In the genomic region with DNA sequence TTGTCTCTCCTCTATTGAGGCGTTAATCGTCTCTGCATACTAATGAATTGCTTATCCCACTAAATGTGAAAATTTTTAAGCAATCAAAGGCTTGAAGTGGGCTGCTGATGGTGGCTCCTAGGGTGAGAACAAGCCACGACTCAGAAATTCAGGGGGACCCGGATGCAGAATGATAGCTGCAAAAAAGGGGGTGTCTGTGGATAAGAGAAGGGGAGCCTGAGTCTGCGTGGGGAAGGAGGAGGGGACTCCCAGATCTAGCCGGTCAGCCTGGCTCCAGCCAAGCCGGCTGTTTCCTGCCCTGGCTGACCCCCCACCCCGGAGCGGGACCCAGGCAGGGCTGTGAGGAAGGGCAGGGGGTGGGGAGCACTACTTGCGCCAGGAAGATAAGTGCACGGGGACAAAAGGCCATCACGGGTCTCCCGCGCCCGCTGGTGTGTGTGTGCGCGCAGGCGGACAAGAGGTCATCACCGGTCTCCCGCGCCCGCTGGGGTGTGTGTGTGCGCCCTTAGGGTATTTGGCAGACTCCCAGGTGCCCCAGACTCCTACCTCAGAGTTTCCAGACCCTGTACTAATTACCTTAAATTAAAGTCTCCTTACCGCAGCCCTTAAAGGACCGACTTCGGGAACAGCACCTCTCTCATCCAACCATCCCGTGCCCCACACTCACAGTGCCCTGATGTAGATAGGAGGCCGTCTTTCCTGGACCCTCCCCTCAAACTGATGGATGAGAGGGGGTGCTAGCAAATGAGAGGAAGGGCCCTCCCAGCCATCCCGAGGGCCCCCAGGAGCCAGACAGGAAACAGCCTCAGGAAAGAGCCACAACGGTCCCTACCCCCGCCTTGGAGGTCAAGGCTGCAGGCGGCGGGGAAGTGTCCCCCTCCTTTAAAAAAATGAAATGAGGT, we compare ENCODE assay signal across 7 mouse cellular contexts. TPM values are rescaled to one million over a fixed set of nuclear protein-coding genes. Genes with fewer than 3 reads are reported as not detected.
DNase-seq lines count a peak whose midpoint lies in the region; ATAC-seq and TF ChIP-seq lines count a peak whose summit lies in the region.

No protein-coding gene starts in this region.

- intact Hi-C loops in gastrocnemius, adult 2 months (cut with DNase I): loop anchor here (10.0 kb wide), 1 partner anchor 436 kb away; a partner anchor contains a TSS

- peaks cover 8% of the 10 kb centered on the region for H3K79me2 ChIP-seq in liver, adult 2 months (ENCODE audit: control insufficient read depth, insufficient read depth, low read length)

- 0 out of 2 replicates have a peak, but pooled peaks have one; percentile 17 for TF ChIP-seq POLR2A in liver, adult 2 months (IDR thresholded peaks at IDR 0.05; ENCODE audit: extremely low read depth, insufficient read depth, low read length)

- WGBS in hindbrain, embryonic 15.5 days: under 1% methylated on average over 33 of the region's 33 CpGs
- WGBS in liver, adult 2 months: under 1% methylated on average over 33 of the region's 33 CpGs

- DNase-seq in embryo, embryonic 10 days (ENCODE audit: low spot score): peak; percentile 72
- DNase-seq in gastrocnemius, adult 2 months: peak; percentile 74
- DNase-seq in liver, adult 2 months (ENCODE audit: extremely low read depth, low read depth, low spot score): peak; percentile 70
- DNase-seq in neural tube, embryonic 10.5 days (ENCODE audit: extremely low spot score, low spot score): peak; percentile 73
- no peak for DNase-seq in thymus, postnatal 4 days

- H3K9me3 ChIP-seq in hindbrain, embryonic 15.5 days: no peaks in the 10 kb centered on the region

- H3K4me3 ChIP-seq in gastrocnemius, adult 2 months: peak overlapping the region; percentile 97
- H3K4me3 ChIP-seq in hindbrain, embryonic 15.5 days: peak overlapping the region; percentile 61
- peak overlapping the region; percentile 29 for H3K4me3 ChIP-seq in liver, adult 2 months (ENCODE audit: insufficient read depth, low read depth, low read length)

- peaks cover 39% of the 10 kb centered on the region for H3K4me1 ChIP-seq in hindbrain, embryonic 15.5 days (replicated peaks)
- peaks cover 11% of the 10 kb centered on the region for H3K4me1 ChIP-seq in liver, adult 2 months (ENCODE audit: control insufficient read depth, insufficient read depth, low read length)

- H3K4me2 ChIP-seq in hindbrain, embryonic 15.5 days: peak overlapping the region; percentile 91

- peaks cover 12% of the 10 kb centered on the region for H3K27me3 ChIP-seq in hindbrain, embryonic 15.5 days
- H3K27me3 ChIP-seq in liver, adult 2 months (ENCODE audit: control insufficient read depth, insufficient read depth, low read length): no peaks in the 10 kb centered on the region

- ATAC-seq in hindbrain, embryonic 15.5 days (ENCODE audit: low FRiP score, low read depth): no peak
- ATAC-seq in granulocyte monocyte progenitor cell, adult 5-6 weeks (replicated peaks; ENCODE audit: poor library complexity, severe bottlenecking): no peak

- no peak for TF ChIP-seq CTCF in gastrocnemius, adult 2 months (IDR thresholded peaks at IDR 0.05)
- no peak for TF ChIP-seq CTCF in liver, adult 2 months (IDR thresholded peaks at IDR 0.05; ENCODE audit: low read depth, low read length)

- H3K27ac ChIP-seq in gastrocnemius, adult 2 months: peak overlapping the region; percentile 93
- H3K27ac ChIP-seq in hindbrain, embryonic 15.5 days (replicated peaks): peak overlapping the region; percentile 61; the same call in 1 of the 2 replicates
- peak overlapping the region; percentile 81 for H3K27ac ChIP-seq in liver, adult 2 months (replicated peaks; ENCODE audit: insufficient read depth, low read depth, low read length)

- peak overlapping the region; percentile 26; the same call in 1 of the 2 replicates for H3K9ac ChIP-seq in hindbrain, embryonic 15.5 days
- H3K9ac ChIP-seq in liver, adult 2 months (ENCODE audit: low read depth, low read length): peak overlapping the region; percentile 49

- H3K36me3 ChIP-seq in hindbrain, embryonic 15.5 days: no peaks in the 10 kb centered on the region
- H3K36me3 ChIP-seq in liver, adult 2 months (ENCODE audit: control insufficient read depth, insufficient read depth, low read length): no peaks in the 10 kb centered on the region

RNA-seq across cellular contexts. Expression of a gene that starts 1.2 kb away (rescaled TPM):
- total RNA-seq in gastrocnemius, adult 2 months (2021): 10 to 100 TPM; 12.5 to 15.5 TPM
- polyA plus RNA-seq in hindbrain, embryonic 15.5 days (2015; fragmentation: Nextera tagmentation; extraction: Ambion mirVana): 8.2 and 8.4 TPM in 2 replicates
- 10.8 and 15.5 TPM in 2 replicates for total RNA-seq in liver, adult 2 months (2014; rRNA removed)
- 14.0 and 14.1 TPM in 2 replicates for polyA plus RNA-seq in liver, adult 2 months (2012; rRNA removed)
- total RNA-seq in granulocyte monocyte progenitor cell, adult 5-6 weeks (2014; fragmentation: Nextera tagmentation): not detected in 2 replicates
- total RNA-seq in granulocyte monocyte progenitor cell, adult 5-6 weeks (2017): not detected in 2 replicates

RNA-seq across cellular contexts. Expression of a gene that starts 15.3 kb away (rescaled TPM):
- 1 to 10 TPM; 2.0 to 2.4 TPM for total RNA-seq in gastrocnemius, adult 2 months (2021)
- 24.6 and 26.8 TPM in 2 replicates for polyA plus RNA-seq in hindbrain, embryonic 15.5 days (2015; fragmentation: Nextera tagmentation; extraction: Ambion mirVana)
- total RNA-seq in liver, adult 2 months (2014; rRNA removed): 4.0 and 4.7 TPM in 2 replicates
- polyA plus RNA-seq in liver, adult 2 months (2012; rRNA removed): 11.9 and 20.3 TPM in 2 replicates
- total RNA-seq in granulocyte monocyte progenitor cell, adult 5-6 weeks (2014; fragmentation: Nextera tagmentation): 16.3 and 26.3 TPM in 2 replicates
- total RNA-seq in granulocyte monocyte progenitor cell, adult 5-6 weeks (2017): 6.5 and 6.6 TPM in 2 replicates

RNA-seq across cellular contexts. Expression of a gene that starts 34.5 kb away (rescaled TPM):
- total RNA-seq in gastrocnemius, adult 2 months (2021): 1 to 10 TPM; 2.1 to 3.1 TPM
- polyA plus RNA-seq in hindbrain, embryonic 15.5 days (2015; fragmentation: Nextera tagmentation; extraction: Ambion mirVana): 17.3 TPM in 2 replicates
- total RNA-seq in liver, adult 2 months (2014; rRNA removed): 5.8 and 6.5 TPM in 2 replicates
- 14.7 and 25.0 TPM in 2 replicates for polyA plus RNA-seq in liver, adult 2 months (2012; rRNA removed)
- total RNA-seq in granulocyte monocyte progenitor cell, adult 5-6 weeks (2014; fragmentation: Nextera tagmentation): 9.4 and 9.9 TPM in 2 replicates
- 2.9 and 5.6 TPM in 2 replicates for total RNA-seq in granulocyte monocyte progenitor cell, adult 5-6 weeks (2017)

RNA-seq across cellular contexts. Expression of a gene that starts 41.3 kb away (rescaled TPM):
- 10 to 100 TPM; 38.7 to 46.2 TPM for total RNA-seq in gastrocnemius, adult 2 months (2021)
- 100 and 103 TPM in 2 replicates for polyA plus RNA-seq in hindbrain, embryonic 15.5 days (2015; fragmentation: Nextera tagmentation; extraction: Ambion mirVana)
- total RNA-seq in liver, adult 2 months (2014; rRNA removed): 20.7 and 25.2 TPM in 2 replicates
- 36.2 and 61.5 TPM in 2 replicates for polyA plus RNA-seq in liver, adult 2 months (2012; rRNA removed)
- 238 and 321 TPM in 2 replicates for total RNA-seq in granulocyte monocyte progenitor cell, adult 5-6 weeks (2014; fragmentation: Nextera tagmentation)
- 239 and 278 TPM in 2 replicates for total RNA-seq in granulocyte monocyte progenitor cell, adult 5-6 weeks (2017)

RNA-seq across cellular contexts. Expression of a gene that starts 54.3 kb away (rescaled TPM):
- 10 to 100 TPM; 14.2 to 15.1 TPM for total RNA-seq in gastrocnemius, adult 2 months (2021)
- 20.1 and 24.0 TPM in 2 replicates for polyA plus RNA-seq in hindbrain, embryonic 15.5 days (2015; fragmentation: Nextera tagmentation; extraction: Ambion mirVana)
- 1.1 and 1.4 TPM in 2 replicates for total RNA-seq in liver, adult 2 months (2014; rRNA removed)
- polyA plus RNA-seq in liver, adult 2 months (2012; rRNA removed): 6.3 and 7.9 TPM in 2 replicates
- 0.53 TPM in 1 of 2 replicates, not detected in the other for total RNA-seq in granulocyte monocyte progenitor cell, adult 5-6 weeks (2014; fragmentation: Nextera tagmentation)
- 0.43 and 5.2 TPM in 2 replicates for total RNA-seq in granulocyte monocyte progenitor cell, adult 5-6 weeks (2017)

Comparison
In these comparisons a context has a peak if more than half of its experiments do, and no peak if none do; other contexts are left out.
1. H3K4me3 ChIP-seq: peak in every context shown above with its lines; median percentile 97 in gastrocnemius, adult 2 months; 61 in hindbrain, embryonic 15.5 days; 29 in liver, adult 2 months.
2. RNA of a gene that starts 1.2 kb away (total RNA-seq): 12.5 to 15.5 TPM in gastrocnemius, adult 2 months and 10.8 to 15.5 TPM in liver, adult 2 months; not detected in granulocyte monocyte progenitor cell, adult 5-6 weeks; every median in the first group is over 10 times any median in the second.
3. Peak in every context shown above with its lines, with median percentiles within 50 percentile points of each other: H3K27ac ChIP-seq.